Mouse (Mus musculus): ENCODE results near the gene Il1rapl2.

Il1rapl2 gene

DNA sequence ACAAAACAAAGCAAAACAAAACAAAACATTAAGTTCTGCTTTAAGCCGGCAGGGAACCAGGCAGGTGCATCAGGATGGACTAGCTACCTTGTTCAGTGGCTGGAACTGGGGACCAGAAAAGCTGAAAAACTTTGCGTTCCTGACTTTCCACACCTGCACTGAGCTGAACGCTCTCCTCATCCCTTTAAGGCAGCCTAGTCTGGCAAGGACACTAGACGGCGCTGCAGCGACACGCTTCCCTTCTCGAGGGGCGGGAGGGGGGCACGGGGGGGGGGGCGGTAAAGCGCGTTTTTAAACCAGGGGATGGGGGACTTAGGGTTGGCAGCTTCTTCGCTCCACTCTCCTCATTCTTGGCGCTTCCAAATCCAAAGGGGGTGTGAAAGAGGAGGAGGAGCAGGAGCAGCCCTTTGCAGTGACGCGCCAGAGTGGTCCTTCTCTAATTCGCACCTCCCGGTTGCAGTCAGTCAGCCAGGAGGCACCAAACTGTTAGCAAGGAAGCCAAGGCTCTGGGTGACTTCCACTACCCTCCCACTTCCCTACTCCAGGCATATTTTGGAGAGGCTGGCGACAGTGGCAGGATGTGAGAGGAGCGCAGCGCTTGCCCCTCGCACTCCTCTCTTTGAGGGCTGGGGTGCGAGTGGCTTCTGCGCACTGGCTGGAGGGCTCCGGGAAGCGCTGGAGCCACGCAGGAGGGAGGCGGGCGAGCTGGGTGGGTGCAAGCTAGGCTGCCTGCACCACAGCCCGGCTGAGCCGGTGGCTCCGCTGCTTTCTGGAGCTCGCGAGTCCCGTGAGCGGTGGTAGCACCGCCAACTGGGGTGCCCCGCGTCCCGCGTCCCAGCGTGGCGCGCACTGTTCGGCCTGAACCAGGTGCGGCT lies at the start of gene Il1rapl2:
Il1rapl2 (plus strand) TSS at position 288 of the 875 bp plus-strand sequence.
- DNase-seq (ENCODE audit: low spot score): peak; percentile 38

DNA sequence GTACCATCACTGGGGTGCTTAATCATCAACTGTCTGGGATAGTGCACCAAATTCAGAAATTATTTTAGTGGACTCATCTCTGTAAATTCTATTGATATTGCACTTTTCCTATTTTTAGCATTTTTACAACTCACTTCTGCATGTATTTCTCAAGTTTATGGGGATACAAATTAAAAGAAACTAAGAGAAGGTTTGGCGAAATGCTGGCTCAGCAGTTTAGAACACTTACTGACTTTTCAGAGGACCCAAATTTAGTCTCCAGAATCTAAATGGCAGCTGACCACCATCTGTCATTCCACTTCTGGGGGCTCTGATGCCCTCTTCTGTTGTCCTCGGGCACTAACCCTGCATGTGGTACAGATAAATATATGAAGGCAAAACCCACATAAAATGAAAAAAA lies 22.1 kb upstream of the Il1rapl2 start:
- no peak for DNase-seq (ENCODE audit: low spot score)

- no peak for DNase-seq (ENCODE audit: low spot score)
Observed at GRCm38 (mm10) chrX:137569472-137570188, 778 bp upstream of the Il1rapl2 start.

DNA sequence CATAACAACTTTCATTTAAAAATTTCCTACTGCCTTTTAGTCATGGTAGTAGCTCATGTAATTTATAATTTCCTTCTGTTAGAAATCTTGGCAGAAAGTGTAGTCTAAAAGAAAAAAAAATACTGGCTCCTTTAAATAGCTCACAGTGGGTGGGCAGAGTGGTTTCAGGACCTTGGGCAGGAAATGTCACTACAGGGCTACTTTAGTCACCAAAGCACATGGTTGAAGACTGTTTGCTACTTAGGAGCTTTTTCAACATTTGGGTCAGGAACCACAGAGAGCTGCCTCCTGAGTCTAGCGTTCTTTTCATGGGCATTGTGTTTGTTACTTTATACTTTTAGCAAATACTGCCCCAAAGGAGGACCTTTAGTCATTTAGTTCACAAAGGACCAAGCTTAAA lies 12.2 kb downstream of the Il1rapl2 start:
- no peak for DNase-seq (ENCODE audit: low spot score)

DNA sequence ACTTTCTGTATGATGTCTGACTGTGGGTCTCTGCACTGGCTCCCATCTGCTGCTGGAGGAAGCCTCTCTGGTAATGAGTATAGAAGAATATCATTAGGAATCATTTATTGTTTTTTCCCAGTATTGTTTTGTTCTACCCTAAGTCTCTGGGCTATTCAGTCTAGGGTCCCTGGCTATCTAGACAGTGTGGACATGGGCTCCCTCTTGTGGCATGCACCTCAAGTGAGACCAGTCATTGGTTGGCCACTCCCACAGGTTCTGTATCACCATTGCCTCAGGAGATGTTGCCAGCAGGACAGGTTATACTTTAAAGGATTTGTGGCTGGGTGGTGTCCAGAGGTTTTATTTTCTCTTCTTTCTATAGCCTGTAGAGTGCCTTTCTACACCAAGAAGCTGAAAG lies 50.3 kb downstream of the Il1rapl2 start:
- peak; percentile 36 for DNase-seq (ENCODE audit: low spot score)

DNA sequence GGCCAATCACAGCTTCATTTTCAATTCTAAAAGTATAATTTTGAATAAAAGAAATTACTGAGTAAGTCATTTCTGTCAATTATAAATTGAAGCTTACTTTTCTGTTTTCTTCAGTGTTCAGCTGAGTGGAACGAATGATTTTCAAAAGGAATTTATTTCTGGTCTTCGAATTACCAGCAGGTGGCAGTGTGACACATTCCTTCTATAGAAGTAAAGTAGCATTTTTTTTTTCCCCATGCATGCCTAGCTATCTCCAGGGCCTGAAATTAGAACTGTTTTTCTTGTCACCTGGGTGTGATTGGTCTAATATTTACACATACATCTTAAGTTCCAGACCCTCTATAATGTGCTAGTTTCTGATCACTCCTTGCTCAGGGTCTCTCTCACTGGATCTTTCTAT lies 96.6 kb downstream of the Il1rapl2 start:
- peak; percentile 32 for DNase-seq (ENCODE audit: low spot score)

DNA sequence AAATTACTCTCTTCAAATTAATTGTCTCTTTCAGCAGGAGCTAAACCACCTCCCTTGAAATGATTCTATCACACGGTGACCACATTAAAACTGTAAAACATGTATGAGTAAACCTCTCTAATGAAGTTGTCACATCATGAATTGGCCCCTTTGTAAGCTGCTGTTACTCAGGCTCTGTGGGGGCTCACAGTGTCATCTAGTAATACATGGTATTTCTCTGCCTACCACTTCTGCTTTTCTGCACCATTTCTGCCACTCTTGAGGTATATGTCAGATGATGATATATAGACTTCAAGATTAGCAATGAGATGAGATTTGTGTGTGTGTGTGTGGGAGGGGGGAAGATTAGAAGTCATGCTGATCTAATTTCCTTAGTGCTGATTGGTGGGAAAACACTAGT lies 117.6 kb downstream of the Il1rapl2 start:
- no peak for DNase-seq (ENCODE audit: low spot score)

- DNase-seq (ENCODE audit: low spot score): no peak
Observed at GRCm38 (mm10) chrX:137700006-137700405, 129.6 kb downstream of the Il1rapl2 start.

DNA sequence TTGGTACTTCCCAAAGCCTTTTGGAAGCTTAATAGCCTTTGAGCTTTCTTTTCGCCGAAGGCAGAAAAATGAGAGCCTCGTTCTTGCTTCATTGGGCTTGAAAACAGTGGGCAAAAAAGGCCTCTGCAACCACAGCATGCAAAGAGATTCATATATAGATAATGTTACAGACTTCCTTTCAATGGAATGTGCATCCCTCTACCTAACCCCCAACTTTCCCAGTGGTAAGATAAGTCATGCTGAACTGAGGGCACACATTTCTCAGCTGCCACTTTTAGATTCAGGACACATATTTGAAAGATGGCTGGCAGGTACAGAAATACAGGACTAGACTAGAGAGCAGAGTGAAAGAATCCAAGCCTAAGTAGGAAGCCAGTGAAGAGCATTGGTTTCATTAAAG lies 185.1 kb downstream of the Il1rapl2 start:
- no peak for DNase-seq (ENCODE audit: low spot score)

DNA sequence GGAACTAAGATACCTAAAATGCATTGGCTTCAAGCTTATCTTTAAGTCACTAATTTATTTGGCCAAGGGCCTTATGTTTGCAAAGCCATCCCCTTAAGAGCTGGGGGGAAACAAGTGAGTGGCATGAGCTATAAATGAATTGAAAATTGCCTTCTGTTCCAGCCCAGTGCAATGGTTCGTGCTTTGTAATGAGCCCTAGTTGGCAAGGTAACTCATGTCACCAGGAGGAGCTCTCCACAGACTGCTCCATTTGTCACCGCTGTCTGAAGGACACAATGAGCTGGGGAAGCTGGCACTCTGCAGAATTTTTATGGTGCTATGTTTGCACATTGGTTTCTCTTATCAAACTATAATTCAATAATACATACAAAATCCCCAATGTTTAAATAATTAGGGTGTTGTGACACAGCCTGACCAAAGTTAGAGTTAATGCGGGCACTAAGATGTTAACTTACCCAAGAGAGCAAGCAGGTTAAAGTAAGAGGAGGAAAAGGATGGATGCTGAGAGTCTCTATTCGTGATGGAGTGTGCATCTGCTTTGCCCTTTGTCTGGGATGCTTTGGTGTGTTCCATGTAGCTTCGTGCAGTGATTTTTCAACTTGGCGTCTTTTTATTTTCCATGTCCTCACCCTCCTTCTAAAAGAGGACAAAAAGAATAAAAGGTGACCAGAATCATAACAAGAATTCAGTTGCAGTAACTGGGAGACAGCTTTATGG lies 235.2 kb downstream of the Il1rapl2 start:
- no peak for DNase-seq (ENCODE audit: low spot score)

DNA sequence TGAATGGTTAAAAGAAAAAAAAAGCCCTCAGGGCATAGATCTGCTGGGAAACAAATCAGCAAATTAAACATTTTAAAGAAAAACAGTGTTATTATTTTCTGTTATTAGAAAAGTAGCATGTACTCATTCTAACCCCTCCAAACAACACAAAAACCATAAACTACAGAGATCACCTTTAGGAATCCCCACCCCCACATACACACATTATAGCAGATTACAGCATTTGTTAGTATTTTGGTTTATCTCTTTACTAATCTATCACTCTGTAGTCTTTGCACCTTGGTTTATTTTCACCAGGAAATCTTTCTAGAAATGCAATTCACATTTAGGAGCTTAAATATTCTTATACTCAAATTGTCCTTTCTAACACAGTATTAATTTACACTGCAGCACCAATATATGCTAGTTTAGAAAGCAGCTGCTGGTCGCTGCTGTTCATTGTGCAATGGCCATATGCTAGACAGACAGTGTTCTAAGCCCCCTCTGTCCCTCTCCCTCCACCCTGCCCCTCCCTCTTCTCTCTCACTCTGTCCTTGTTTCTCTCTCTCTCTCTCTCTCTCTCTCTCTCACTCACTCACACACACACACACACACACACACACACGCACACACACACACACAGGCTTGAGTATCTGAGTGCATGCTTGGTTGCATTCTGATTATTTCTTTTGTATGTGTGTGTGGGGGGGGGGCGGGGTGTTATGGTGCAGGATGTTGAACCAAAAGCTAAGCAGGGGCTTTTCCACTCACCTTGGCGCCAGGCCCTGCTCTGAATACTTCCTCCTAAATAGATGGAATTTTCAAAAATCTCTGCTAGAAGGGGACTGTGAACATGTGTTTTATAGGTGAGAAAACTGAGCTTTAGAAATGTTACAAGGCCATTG lies 236.1 kb downstream of the Il1rapl2 start:
- no peak for DNase-seq (ENCODE audit: low spot score)

DNA sequence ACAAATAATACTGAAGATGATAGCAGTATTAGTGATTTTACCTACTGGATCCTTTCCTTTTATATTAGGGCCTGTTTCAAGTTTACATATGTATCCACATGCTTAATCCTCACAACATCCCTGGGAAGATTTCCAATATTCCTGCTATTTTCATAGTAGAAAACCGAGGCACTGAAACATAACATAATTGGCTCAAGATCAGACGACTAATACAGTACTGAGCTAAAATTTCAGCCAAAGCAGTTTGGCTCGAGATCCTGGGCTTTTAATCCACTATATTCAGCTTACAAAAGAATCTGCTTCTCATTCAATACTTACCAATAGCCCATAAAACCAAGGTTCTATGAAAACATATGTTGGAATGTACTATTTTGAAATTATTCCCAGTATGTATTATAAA lies 239.1 kb downstream of the Il1rapl2 start:
- no peak for DNase-seq (ENCODE audit: low spot score)

GRCm38 (mm10) chrX:137812151-137812550 lies 241.7 kb downstream of the Il1rapl2 start:
- DNase-seq (ENCODE audit: low spot score): no peak

- no peak for DNase-seq (ENCODE audit: low spot score)
Observed at GRCm38 (mm10) chrX:137848936-137849335, 278.5 kb downstream of the Il1rapl2 start.

DNA sequence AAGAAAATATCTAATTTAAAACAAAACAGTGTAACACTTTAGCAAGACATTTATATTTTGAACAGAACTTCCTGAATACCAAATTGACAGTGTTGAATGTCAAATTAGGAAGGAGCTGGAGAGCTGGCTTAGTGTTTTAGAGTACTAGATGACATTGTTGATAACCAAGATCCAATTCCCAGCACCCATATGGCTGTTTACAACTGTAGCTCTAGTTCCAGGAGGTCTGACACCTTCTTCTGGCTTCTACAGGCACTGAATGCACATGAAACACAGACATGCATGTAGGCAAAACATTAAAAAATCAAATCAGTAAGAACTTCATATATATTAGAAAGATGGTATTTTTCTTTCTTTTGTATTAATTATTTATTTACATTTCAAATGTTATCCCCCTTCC lies 353.1 kb downstream of the Il1rapl2 start:
- DNase-seq (ENCODE audit: low spot score): no peak

- DNase-seq (ENCODE audit: low spot score): no peak
Observed at GRCm38 (mm10) chrX:137926835-137927234, 356.4 kb downstream of the Il1rapl2 start.

DNA sequence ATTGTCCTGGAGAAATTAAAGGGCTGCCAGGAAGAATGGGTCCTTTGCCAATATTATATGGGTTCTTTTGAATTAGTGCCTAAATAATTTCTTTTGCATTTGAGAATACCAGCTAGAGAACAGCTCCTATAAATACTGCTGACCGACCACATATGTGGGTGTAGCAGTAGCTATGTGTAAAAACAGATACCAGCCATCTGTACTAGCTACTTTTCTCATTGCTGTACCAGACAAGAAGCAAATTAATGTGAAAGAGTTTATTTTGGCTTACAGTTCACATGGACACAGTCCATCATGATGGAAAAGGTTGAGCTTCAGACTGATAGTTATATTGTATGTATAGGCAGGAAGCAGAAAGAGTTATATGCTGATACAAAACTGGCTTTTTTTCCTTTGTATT lies 377.3 kb downstream of the Il1rapl2 start:
- DNase-seq (ENCODE audit: low spot score): no peak

DNA sequence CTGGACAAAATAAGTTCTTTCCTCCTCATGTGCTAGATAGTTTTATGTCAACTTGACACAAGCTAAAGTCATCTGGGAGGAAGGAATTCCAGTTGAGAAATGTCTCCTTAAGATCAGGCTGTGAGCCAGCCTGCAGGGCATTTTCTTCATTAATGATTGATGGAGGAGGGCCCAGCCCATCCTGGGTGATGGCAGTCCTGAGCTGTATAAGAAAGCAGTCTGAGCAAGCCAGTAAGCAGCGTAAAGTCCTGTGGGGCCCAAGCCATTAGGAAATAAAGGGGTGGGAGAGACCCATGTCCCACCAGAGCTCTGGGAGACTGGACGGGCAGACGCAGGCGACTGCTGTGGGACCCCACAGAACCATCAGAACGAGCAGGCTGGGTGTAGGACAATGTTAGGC lies 400.9 kb downstream of the Il1rapl2 start:
- DNase-seq (ENCODE audit: low spot score): no peak

DNA sequence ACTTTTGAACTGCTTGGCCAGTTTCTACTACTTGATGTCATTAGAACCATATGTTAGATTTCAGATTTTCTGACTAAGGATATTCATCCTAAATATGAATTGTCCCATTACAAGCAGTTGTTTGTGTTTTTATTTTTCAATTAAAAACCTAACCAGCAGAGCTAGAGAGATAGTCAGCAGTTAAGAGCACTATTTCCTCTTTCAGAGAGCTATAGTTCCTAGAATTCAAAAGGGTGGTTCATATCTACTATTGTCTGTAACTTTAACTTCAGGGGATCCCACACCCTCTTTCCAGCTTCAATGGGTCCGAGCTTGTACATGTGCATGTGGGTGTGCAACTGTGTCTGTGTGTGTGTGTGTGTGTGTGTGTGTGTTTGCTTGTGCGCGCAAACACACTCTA lies 472.7 kb downstream of the Il1rapl2 start:
- no peak for DNase-seq (ENCODE audit: low spot score)

DNA sequence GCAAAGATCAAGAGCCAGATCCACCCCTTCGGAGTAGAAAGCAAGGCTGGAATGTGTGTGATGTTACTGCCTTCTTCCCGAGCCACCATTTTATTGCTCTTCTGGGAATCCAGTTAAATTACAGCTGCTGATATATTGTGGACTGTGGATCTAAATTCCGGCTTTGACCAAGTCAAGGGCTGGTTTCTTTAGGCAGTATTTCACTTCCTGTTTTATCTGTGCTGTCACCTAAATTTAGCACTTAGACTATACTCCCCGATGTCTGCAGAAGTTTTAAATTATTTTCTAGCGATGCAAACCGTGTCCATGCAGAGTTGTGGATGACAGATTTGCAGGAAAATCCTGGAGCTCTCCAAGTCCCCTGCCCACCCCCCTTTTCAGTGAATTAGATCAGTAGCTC lies 533.5 kb downstream of the Il1rapl2 start:
- DNase-seq (ENCODE audit: low spot score): no peak

DNA sequence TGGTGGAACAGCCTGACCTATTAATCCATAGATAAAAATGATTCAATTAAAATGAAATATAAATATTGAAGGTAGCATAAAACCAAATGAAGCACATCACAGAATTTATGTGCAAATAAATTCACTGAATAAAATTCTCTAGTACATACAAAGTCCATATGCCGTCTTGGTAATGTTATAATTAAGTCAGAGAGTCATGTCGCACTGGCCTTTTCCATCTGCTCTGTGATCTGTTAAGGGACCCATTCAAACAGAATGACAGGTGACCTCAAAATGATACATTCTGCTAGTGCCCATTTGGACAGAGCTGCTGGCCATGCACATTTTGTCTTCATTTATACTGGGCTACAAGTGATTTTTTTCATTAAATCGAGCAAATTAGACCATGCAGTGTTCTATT lies 534.3 kb downstream of the Il1rapl2 start:
- no peak for DNase-seq (ENCODE audit: low spot score)

DNA sequence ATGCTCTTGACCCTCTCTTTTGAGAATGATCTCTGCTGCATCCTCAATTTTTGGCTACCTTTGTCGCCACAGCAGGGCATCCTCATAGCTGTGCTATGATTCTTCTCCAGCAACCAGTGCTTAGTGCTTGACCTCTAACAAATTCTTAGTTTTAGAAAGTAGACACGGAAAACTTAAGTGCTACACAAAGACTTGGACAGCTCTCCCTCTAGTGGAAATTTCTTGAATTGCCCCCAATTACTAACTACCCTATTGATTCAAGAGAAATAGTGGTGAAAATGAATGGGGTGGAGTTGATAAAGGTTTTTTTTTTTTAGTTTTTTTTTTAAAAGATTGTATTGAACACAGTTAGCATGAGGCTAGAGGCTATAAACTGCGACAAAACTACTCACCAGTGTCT lies 599.7 kb downstream of the Il1rapl2 start:
- no peak for DNase-seq (ENCODE audit: low spot score)

All from testis, postnatal 10 days (tissue).